Mouse (Mus musculus): ENCODE measurements at regions not wholly inside any gene's neighbourhood (a gene's known extent, or its start where the extent isn't known, plus 50 kb on each side); places are given as distances from the start of the nearest gene placed in this dataset.

- CTCF ChIA-PET = no interaction called here
Observed at GRCm38 (mm10) chr10:71753255-71753654, 405.7 kb downstream of the Ipmk start.

- CTCF ChIA-PET = no interaction called here
Observed at GRCm38 (mm10) chr10:71754799-71755198, 407.2 kb downstream of the Ipmk start.

DNA sequence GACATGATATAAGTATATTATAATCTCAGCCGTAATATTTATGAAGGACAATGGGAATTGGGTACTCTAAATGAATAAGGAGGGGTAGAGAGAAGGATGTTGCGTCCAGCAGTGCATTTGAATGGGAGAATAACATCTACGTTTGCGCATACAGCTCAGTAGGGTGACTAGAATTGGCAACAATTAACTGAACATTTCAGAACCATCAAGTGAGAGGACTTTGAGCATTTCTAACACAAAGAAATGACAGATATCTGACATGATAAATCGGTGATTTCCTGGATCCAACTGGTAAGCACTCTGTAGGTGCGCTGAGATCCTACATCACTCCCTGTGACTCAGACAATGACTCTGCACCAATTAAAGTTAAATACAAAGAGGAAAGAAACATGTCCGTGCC lies 431.3 kb downstream of the Ipmk start:
- CTCF ChIA-PET = no interaction called here

DNA sequence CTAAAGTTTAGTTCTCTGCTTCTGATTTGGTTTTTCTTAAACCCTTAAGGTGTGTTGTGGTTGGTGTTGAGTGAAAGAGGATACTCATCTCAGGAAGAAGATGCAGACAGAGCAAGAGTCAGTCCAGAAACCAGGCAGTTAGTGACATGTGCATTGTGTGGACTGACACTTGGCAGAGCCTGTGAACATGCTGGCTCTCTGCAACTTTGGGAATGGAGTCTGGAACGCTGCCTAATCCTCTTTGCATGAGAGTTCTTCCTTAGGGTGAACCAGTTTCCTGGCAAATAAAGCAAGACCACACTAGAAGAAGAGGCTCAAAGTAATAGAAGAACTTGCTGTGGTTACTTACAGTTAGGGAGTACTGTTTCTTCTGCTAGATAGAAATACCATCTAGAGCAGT lies 441.7 kb downstream of the Ipmk start:
- CTCF ChIA-PET = no interaction called here

DNA sequence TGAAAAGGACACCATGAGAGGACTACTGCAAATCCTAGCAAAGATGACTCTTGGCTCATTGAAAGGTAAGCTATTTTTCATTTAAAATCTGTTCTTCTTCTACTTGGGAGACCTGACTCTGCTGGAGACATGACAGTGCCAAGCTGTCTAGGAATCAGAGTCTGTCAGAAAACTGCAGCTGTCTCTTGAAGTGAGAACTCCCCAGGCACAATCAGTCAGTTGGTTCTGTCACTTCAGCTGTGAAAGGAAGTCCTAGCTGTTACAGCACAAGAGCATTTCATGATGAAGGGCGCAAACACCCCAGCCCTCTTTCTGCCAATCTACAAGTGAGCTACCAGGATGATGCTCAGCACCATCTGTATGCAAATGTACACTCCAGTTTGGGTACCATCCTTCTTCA lies 442.4 kb downstream of the Ipmk start:
- CTCF ChIA-PET = no interaction called here

DNA sequence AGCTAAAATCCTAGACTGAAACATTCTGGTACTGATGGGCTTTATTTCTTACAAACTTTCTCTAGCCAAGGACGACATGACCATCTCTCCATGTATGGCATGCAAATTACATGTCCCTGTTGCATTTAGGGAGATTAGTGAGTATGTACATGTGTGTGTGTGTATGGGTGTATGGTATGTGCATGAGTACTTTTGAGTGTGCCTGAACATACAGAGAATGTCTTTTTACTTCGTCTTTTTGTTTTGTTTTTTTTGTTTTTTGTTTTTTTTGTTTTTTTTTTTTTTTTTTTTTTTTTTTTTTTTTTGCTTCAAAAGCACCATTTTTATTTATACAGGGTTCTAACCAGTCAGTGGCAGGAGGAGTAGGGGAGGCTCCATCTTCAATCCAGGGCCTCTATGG lies 451.1 kb downstream of the Ipmk start:
- CTCF ChIA-PET = no interaction called here

DNA sequence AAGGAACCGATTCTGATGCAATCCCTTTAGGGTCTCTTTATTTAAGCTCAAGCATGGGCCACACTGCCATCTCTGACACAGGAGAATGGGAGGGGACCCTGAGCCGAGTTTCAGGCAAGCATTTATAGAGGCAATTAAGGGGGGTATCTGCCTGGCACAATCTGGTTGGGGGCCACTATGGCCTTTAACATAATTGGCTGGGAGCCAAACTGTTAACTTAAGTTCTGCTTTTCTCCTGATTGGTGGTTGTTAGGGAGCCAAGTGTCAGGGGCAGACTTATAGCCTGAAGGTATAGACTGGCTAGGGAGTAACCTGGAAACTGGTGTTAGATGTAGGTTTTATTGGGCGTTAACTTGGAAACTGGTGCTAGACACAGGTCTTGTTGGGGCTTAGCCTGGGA lies 454.9 kb downstream of the Ipmk start:
- CTCF ChIA-PET = no interaction called here

DNA sequence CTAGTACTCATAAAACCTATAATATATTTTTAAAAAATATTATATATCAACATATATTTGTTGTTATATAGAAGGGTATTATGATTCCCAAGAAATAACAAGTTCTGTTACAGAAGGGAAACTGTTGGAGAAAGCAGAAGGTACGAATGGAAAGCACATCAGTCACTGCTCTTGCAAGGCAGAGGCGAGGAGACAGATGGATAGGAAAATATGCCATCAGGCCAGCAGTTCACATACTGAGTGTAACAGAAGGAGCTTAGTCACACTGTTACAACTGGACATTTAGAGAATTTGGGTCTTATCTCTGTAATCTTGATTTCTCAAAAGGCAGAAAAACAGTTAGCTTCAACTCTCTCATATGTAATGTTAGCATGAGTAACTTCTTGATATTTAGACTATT lies 485.1 kb downstream of the Ipmk start:
- CTCF ChIA-PET = no interaction called here

GRCm38 (mm10) chr10:71835018-71835417 lies 487.5 kb downstream of the Ipmk start:
- CTCF ChIA-PET = no interaction called here

- CTCF ChIA-PET = no interaction called here
Observed at GRCm38 (mm10) chr10:71857089-71857488, 509.5 kb downstream of the Ipmk start.

- CTCF ChIA-PET = no interaction called here
Observed at GRCm38 (mm10) chr10:71857518-71857973, 510.0 kb downstream of the Ipmk start.

DNA sequence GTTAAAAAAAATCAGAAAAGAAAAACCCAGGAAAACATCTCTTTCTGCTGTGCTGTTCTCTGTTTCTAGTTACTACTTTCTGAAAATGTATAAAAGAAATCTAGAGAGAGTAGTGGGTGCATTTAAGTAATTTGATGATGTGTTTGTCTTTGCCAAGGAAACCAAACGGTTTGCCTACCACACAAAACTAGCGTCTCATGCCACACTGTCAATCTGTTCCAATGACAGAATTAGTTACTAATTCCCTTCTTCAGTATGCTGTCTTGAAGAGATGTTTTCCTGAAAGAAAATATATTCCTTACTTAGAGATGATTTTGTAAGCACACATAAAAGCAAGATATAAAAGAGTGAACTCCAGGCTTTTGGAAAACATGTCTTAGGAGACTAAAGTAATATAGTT lies 546.2 kb downstream of the Ipmk start:
- CTCF ChIA-PET = no interaction called here

- CTCF ChIA-PET = no interaction called here
Observed at GRCm38 (mm10) chr10:71905029-71905428, 557.5 kb downstream of the Ipmk start.

All from spleen, embryonic (tissue).